Mouse (Mus musculus) E14TG2a.4 (cell line): Measurements from ENCODE around the gene Cdh13.

Experiments
- CTCF ChIP-seq: conservative IDR thresholded peaks from 2 replicates; pipeline ENCODE4 v1.5.1; 2014; ENCODE audit warnings: low read length
- NANOG ChIP-seq: IDR thresholded peaks from 2 replicates; pipeline ENCODE4 v1.6.1; 2014; ENCODE audit warnings: borderline replicate concordance, low read length, mixed read lengths
- POU5F1 ChIP-seq: IDR thresholded peaks from 2 replicates; pipeline ENCODE4 v1.6.1; 2014; ENCODE audit warnings: low read length, borderline replicate concordance

- TF ChIP-seq CTCF = no peak
- TF ChIP-seq POU5F1 = no peak
- TF ChIP-seq NANOG = no peak
Measured at GRCm38 (mm10) chr8:118683386-118683785, 399.9 kb downstream of the Cdh13 start.
